Mouse (Mus musculus) liver, postnatal 0 days (tissue): Measurements from ENCODE around the gene Tnrc18.

Experiments used
- CTCF ChIP-seq: sonication (generic); IDR thresholded peaks from 2 replicates; pipeline ENCODE4 v1.5.1; 2016; ENCODE audit warnings: antibody characterized with exemption, low read depth
- EP300 ChIP-seq: IDR thresholded peaks from 2 replicates; pipeline ENCODE4 v1.6.1; 2016; ENCODE audit warnings: antibody characterized with exemption, low read depth, mild to moderate bottlenecking

DNA sequence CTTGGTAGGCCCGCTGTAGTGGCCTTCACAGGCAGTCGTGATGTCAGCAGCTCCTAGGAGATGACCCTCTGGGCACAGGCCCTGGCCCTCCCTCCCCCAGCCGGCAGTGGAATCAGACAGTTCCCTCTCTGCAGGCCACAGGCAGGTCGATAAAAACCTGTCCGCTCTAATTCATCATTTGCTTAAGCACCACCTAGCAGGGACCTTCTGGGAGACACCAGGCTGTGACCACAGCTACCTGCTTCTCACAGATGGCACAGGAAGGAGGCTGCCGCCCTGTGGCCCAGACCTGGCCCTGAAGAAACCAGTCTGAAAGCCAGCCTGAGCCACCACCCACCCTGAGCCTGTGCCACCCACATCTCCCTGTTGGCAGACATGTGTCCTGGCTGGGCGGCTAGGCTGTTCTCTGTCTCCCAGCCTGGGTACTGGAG lies 139.3 kb downstream of the Tnrc18 start:
- TF ChIP-seq CTCF (no peak), EP300 (no peak)
